Mouse (Mus musculus) CH12.LX (cell line): ENCODE results near the gene Top3b. TPM values are rescaled to one million over a fixed set of nuclear protein-coding genes. Genes with fewer than 3 reads are reported as not detected.

Experiments
- DNase-seq: peaks from one replicate; pipeline ENCODE4 v3.0.0-alpha.2; 2013; ENCODE audit errors: extremely low read depth
- H3K27ac ChIP-seq: 2 replicates; pipeline ENCODE4 v1.5.1; 2012; ENCODE audit warnings: low read depth, mild to moderate bottlenecking, control low read depth, moderate library complexity; ENCODE audit not compliant: insufficient read depth
- H3K27me3 ChIP-seq: replicated peaks from 2 replicates; pipeline ENCODE3; 2012; ENCODE audit warnings: inconsistent platforms
- H3K36me3 ChIP-seq, 2 experiments: replicated peaks in 1 of 2; 2 replicates each; pipeline versions ENCODE3 to v1.6.1; 2012; ENCODE audit warnings: inconsistent platforms in 1 of 2, low read length in 1 of 2, mild to moderate bottlenecking in 1 of 2, mixed read lengths in 1 of 2, moderate library complexity in 1 of 2; ENCODE audit not compliant: control insufficient read depth in 1 of 2, insufficient read depth in 1 of 2
- H3K4me1 ChIP-seq, 2 experiments: 2 replicates each; pipeline ENCODE4 v1.6.1; 2012; ENCODE audit warnings: inconsistent platforms in 1 of 2, moderate library complexity in 1 of 2; ENCODE audit not compliant: insufficient read depth in 2 of 2, control insufficient read depth in 1 of 2
- H3K4me2 ChIP-seq: 2 replicates; pipeline ENCODE4 v1.6.1; 2012; ENCODE audit warnings: low read depth, mild to moderate bottlenecking, control low read depth; ENCODE audit not compliant: poor library complexity, insufficient read depth, severe bottlenecking
- H3K4me3 ChIP-seq, 3 experiments: fragments of 150-350 bp in 1 of 3; sonication (generic) in 1 of 3; replicated peaks in 1 of 3; 2 replicates each; pipeline versions ENCODE3 to v1.5.1; 2011 to 2012; ENCODE audit warnings: low read depth in 2 of 3, low read length in 2 of 3, mild to moderate bottlenecking in 2 of 3, moderate library complexity in 2 of 3, control low read depth in 1 of 3, improper control_type of control experiment in 1 of 3, inconsistent platforms in 1 of 3, mixed read lengths in 1 of 3; ENCODE audit not compliant: poor library complexity in 1 of 3
- H3K79me2 ChIP-seq: replicated peaks from 2 replicates; pipeline ENCODE4 v1.6.1; 2012; ENCODE audit warnings: mild to moderate bottlenecking, moderate library complexity; ENCODE audit not compliant: control insufficient read depth, poor library complexity, insufficient read depth, severe bottlenecking; ENCODE audit errors: extremely low read depth
- H3K9ac ChIP-seq: 2 replicates; pipeline ENCODE4 v1.6.1; 2012; ENCODE audit warnings: low read depth, mild to moderate bottlenecking, control low read depth, moderate library complexity; ENCODE audit not compliant: insufficient read depth
- H3K9me3 ChIP-seq: replicated peaks from 2 replicates; pipeline ENCODE3; 2012; ENCODE audit warnings: low read length, inconsistent platforms, mixed read lengths
- E2F4 ChIP-seq: IDR thresholded peaks from 2 replicates; pipeline ENCODE4 v1.6.1; 2011; ENCODE audit warnings: low read depth, low read length, improper control_type of control experiment; ENCODE audit not compliant: insufficient replicate concordance
- ELF1 ChIP-seq: IDR thresholded peaks from 2 replicates; pipeline ENCODE4 v1.6.1; 2014; ENCODE audit warnings: low read depth, mild to moderate bottlenecking, inconsistent platforms, low read length, improper control_type of control experiment
- ETS1 ChIP-seq: conservative IDR thresholded peaks from 2 replicates; pipeline ENCODE4 v1.6.1; 2012; ENCODE audit warnings: low read depth, mild to moderate bottlenecking, inconsistent platforms, low read length, improper control_type of control experiment, moderate library complexity
- GABPA ChIP-seq: IDR thresholded peaks from 2 replicates; pipeline ENCODE4 v1.6.1; 2012; ENCODE audit warnings: low read depth, low read length, improper control_type of control experiment, inconsistent platforms; ENCODE audit not compliant: insufficient replicate concordance
- HCFC1 ChIP-seq: IDR thresholded peaks from 2 replicates; pipeline ENCODE4 v1.6.1; 2012; ENCODE audit warnings: low read depth, mild to moderate bottlenecking, inconsistent platforms, low read length, improper control_type of control experiment
- IRF4 ChIP-seq: IDR thresholded peaks from 2 replicates; pipeline ENCODE4 v1.6.1; 2014; ENCODE audit warnings: low read depth, mild to moderate bottlenecking, inconsistent platforms, low read length, improper control_type of control experiment
- KAT2A ChIP-seq: IDR thresholded peaks from 2 replicates; pipeline ENCODE4 v1.6.1; 2012; ENCODE audit warnings: low read length, improper control_type of control experiment, inconsistent platforms; ENCODE audit not compliant: insufficient replicate concordance
- MAFK ChIP-seq: IDR thresholded peaks from 2 replicates; pipeline ENCODE4 v1.6.1; 2011; ENCODE audit warnings: low read length, improper control_type of control experiment; ENCODE audit not compliant: insufficient replicate concordance
- MAX ChIP-seq: IDR thresholded peaks from 2 replicates; pipeline ENCODE4 v1.6.1; 2011; ENCODE audit warnings: low read length, improper control_type of control experiment
- MAZ ChIP-seq: IDR thresholded peaks from 2 replicates; pipeline ENCODE4 v1.6.1; 2012; ENCODE audit warnings: low read depth, mild to moderate bottlenecking, inconsistent platforms, low read length, improper control_type of control experiment, moderate library complexity
- MXI1 ChIP-seq: IDR thresholded peaks from 2 replicates; pipeline ENCODE4 v1.6.1; 2011; ENCODE audit warnings: mild to moderate bottlenecking, low read depth, low read length, improper control_type of control experiment
- NRF1 ChIP-seq: IDR thresholded peaks from 2 replicates; pipeline ENCODE4 v1.6.1; 2014; ENCODE audit warnings: low read depth, mild to moderate bottlenecking, inconsistent platforms, low read length, improper control_type of control experiment, moderate library complexity
- PAX5 ChIP-seq: IDR thresholded peaks from 2 replicates; pipeline ENCODE4 v1.6.1; 2012; ENCODE audit warnings: low read length, inconsistent platforms, mixed read lengths
- POLR2A ChIP-seq: IDR thresholded peaks from 2 replicates; pipeline ENCODE4 v1.6.1; 2011; ENCODE audit warnings: low read depth, mild to moderate bottlenecking, improper control_type of control experiment, low read length
- RAD21 ChIP-seq: IDR thresholded peaks from 2 replicates; pipeline ENCODE4 v1.6.1; 2011; ENCODE audit warnings: low read depth, mild to moderate bottlenecking, low read length, improper control_type of control experiment, moderate library complexity
- RCOR1 ChIP-seq: conservative IDR thresholded peaks from 2 replicates; pipeline ENCODE4 v1.6.1; 2012; ENCODE audit warnings: low read depth, mild to moderate bottlenecking, inconsistent platforms, low read length, improper control_type of control experiment
- SMC3 ChIP-seq: IDR thresholded peaks from 2 replicates; pipeline ENCODE4 v1.6.1; 2011; ENCODE audit warnings: low read depth, low read length, improper control_type of control experiment
- TBP ChIP-seq: conservative IDR thresholded peaks from 2 replicates; pipeline ENCODE4 v1.6.1; 2011; ENCODE audit warnings: low read depth, low read length, improper control_type of control experiment
- TCF12 ChIP-seq: IDR thresholded peaks from 2 replicates; pipeline ENCODE4 v1.6.1; 2014; ENCODE audit warnings: low read depth, mild to moderate bottlenecking, inconsistent platforms, low read length, improper control_type of control experiment
- ZMIZ1 ChIP-seq: IDR thresholded peaks from 2 replicates; pipeline ENCODE4 v1.6.1; 2012; ENCODE audit warnings: low read depth, mild to moderate bottlenecking, inconsistent platforms, low read length, improper control_type of control experiment
- ZNF384 ChIP-seq: IDR thresholded peaks from 2 replicates; pipeline ENCODE4 v1.6.1; 2012; ENCODE audit warnings: low read depth, low read length, improper control_type of control experiment, inconsistent platforms
- dilution Hi-C: fragments of 300-500 bp; cut with MboI; formaldehyde crosslinking; loops from 2 replicates; pipeline ENCODE4 v1.14.3; 2020; ENCODE audit warnings: low sequenced_read_pairs; ENCODE audit not compliant: extremely low pct_unique_long_range_greater_than_20kb, extremely low pct_ligation_motif_present
- in situ Hi-C: fragments of 300-500 bp; cut with MboI; formaldehyde crosslinking; loops from 3 replicates; pipeline ENCODE4 v1.14.3; 2019; ENCODE audit warnings: low sequenced_read_pairs, low pct_ligation_motif_present, low pct_unique_long_range_greater_than_20kb, mixed read lengths
- polyA plus RNA-seq: library from polyadenylated mRNA; unstranded; fragments of >175 nt; gene quantifications from 2 replicates; pipeline ENCODE4 v1.2.1, GENCODE M21; 2012; ENCODE audit warnings: low read depth; ENCODE audit not compliant: insufficient read length
- total RNA-seq, 2 experiments: library from RNA; depleted of rRNA; stranded (reverse); fragments of 300-350 nt in 1 of 2; fragments of >200 nt in 1 of 2; gene quantifications; 2 replicates each; pipeline ENCODE4 v1.2.3; 2012 to 2014

The Top3b gene
- total and polyA plus RNA-seq, 3 experiments: 56.7 to 88.4 (median 61.8) TPM

- H3K79me2 ChIP-seq: no peaks in the 10 kb centered on the region
- no peak overlapping the region for H3K27ac ChIP-seq
- TF ChIP-seq E2F4: no peak
- TF ChIP-seq ZNF384: no peak
- no peak for TF ChIP-seq MXI1
- TF ChIP-seq PAX5: no peak
- no peak for TF ChIP-seq MAX
- TF ChIP-seq SMC3: no peak
- TF ChIP-seq TBP: no peak
- no peak for TF ChIP-seq MAFK
- TF ChIP-seq NRF1: no peak
- in situ Hi-C loops: no loop called here
- H3K4me2 ChIP-seq: no peak overlapping the region
- no peaks in the 10 kb centered on the region for H3K27me3 ChIP-seq
- H3K4me3 ChIP-seq: no peak overlapping the region
- H3K9me3 ChIP-seq: no peaks in the 10 kb centered on the region
- H3K4me1 ChIP-seq: no peaks in the 10 kb centered on the region
- H3K36me3 ChIP-seq: peaks cover 97 to 100% of the 10 kb centered on the region in 2 experiments
- H3K9ac ChIP-seq: no peak overlapping the region
- dilution Hi-C loops: no loop called here
- DNase-seq: no peak
Observed at GRCm38 (mm10) chr16:16888341-16888740, 17.8 kb downstream of the Top3b start.

- Histone ChIP-seq H3K4me3 (no peak overlapping the region), H3K79me2 (no peaks in the 10 kb centered on the region), H3K27ac (no peak overlapping the region), H3K4me2 (no peak overlapping the region), H3K36me3 (peaks cover 63 to 80% of the 10 kb centered on the region in 2 experiments), H3K9ac (no peak overlapping the region), H3K9me3 (no peaks in the 10 kb centered on the region), H3K4me1 (peaks cover 5 to 20% of the 10 kb centered on the region in 2 experiments), H3K27me3 (no peaks in the 10 kb centered on the region)
- in situ Hi-C loops: no loop called here
- TF ChIP-seq ETS1 (no peak), TBP (no peak), TCF12 (no peak), RCOR1 (no peak), POLR2A (no peak), IRF4 (no peak), MXI1 (no peak), ZMIZ1 (no peak), MAZ (no peak), KAT2A (no peak), E2F4 (no peak), RAD21 (no peak), ELF1 (no peak), HCFC1 (no peak), GABPA (no peak)
- DNase-seq: no peak
- dilution Hi-C loops: no loop called here
Observed at GRCm38 (mm10) chr16:16892366-16892765, 21.8 kb downstream of the Top3b start.
